Mouse (Mus musculus) midbrain, embryonic 14.5 days (tissue): ENCODE data around the gene Clrn3. TPM values are rescaled to one million over a fixed set of nuclear protein-coding genes. Genes with fewer than 3 reads are reported as not detected.

Experiments used
- ATAC-seq: fragments of 200-750 bp; cut with Nextera tagmentation; 2 replicates; pipeline ENCODE4 v1.8.0; 2017; ENCODE audit warnings: moderate number of reproducible peaks, moderate library complexity; ENCODE audit not compliant: low FRiP score, low TSS enrichment
- DNase-seq: peaks from one replicate; pipeline ENCODE4 v3.0.0-alpha.2; 2015
- H3K27ac ChIP-seq: fragments of 300-500 bp; sonication (generic); replicated peaks from 2 replicates; pipeline ENCODE4 v1.5.1; 2014; ENCODE audit warnings: mild to moderate bottlenecking, low read depth, low read length, moderate library complexity
- H3K27me3 ChIP-seq: fragments of 300-500 bp; sonication (generic); 2 replicates; pipeline ENCODE4 v1.6.1; 2014; ENCODE audit warnings: low read length, control low read depth, mixed read lengths; ENCODE audit not compliant: control insufficient read depth, insufficient read depth
- H3K36me3 ChIP-seq: fragments of 300-500 bp; sonication (generic); 2 replicates; pipeline ENCODE4 v1.6.1; 2014; ENCODE audit warnings: low read length, control low read depth; ENCODE audit not compliant: control insufficient read depth, insufficient read depth
- H3K4me1 ChIP-seq: fragments of 300-500 bp; sonication (generic); 2 replicates; pipeline ENCODE4 v1.6.1; 2014; ENCODE audit warnings: mild to moderate bottlenecking, antibody characterized with exemption, low read length, control low read depth; ENCODE audit not compliant: control insufficient read depth, insufficient read depth
- H3K4me2 ChIP-seq: fragments of 300-500 bp; sonication (generic); 2 replicates; pipeline ENCODE4 v1.6.1; 2014; ENCODE audit warnings: mild to moderate bottlenecking, low read length, moderate library complexity
- H3K4me3 ChIP-seq: fragments of 300-500 bp; sonication (generic); replicated peaks from 2 replicates; pipeline ENCODE4 v1.5.1; 2014; ENCODE audit warnings: low read depth, low read length
- H3K9ac ChIP-seq: fragments of 300-500 bp; sonication (generic); replicated peaks from 2 replicates; pipeline ENCODE4 v1.6.1; 2014; ENCODE audit warnings: mild to moderate bottlenecking, low read length, moderate library complexity
- H3K9me3 ChIP-seq: fragments of 300-500 bp; sonication (generic); 2 replicates; pipeline ENCODE4 v1.6.1; 2016; ENCODE audit warnings: low read length, control low read depth, mixed read lengths; ENCODE audit not compliant: control insufficient read depth
- WGBS: fragments of 180-500 bp; shearing (Covaris S2); extraction: QIAGEN DNeasy Blood & Tissue Kit; methylation state at CpG from one replicate; pipeline ENCODE4 v1.1.7; 2014; 5-methylcytosine and 5-hydroxymethylcytosine counted together
- polyA plus RNA-seq: library from polyadenylated mRNA; unstranded; fragments of >200 nt; fragmentation: Nextera tagmentation; extraction: Ambion mirVana; gene quantifications from 2 replicates; pipeline ENCODE4 v1.2.1, GENCODE M21; 2014

Clrn3 gene
- polyA plus RNA-seq, 1 experiment from 2014 or later = not detected

GRCm38 (mm10) chr7:135527169-135527568 lies 1.3 kb downstream of the Clrn3 start:
- no peaks in the 10 kb centered on the region for H3K36me3 ChIP-seq
- WGBS = 79% methylated on average over 3 of the region's 3 CpGs
- H3K4me1 ChIP-seq = no peaks in the 10 kb centered on the region
- no peak overlapping the region for H3K9ac ChIP-seq
- H3K9me3 ChIP-seq = no peaks in the 10 kb centered on the region
- H3K4me3 ChIP-seq = no peak overlapping the region
- DNase-seq = no peak
- H3K4me2 ChIP-seq = no peak overlapping the region
- no peaks in the 10 kb centered on the region for H3K27me3 ChIP-seq
- no peak overlapping the region for H3K27ac ChIP-seq
- ATAC-seq = no peak

- no peak overlapping the region for H3K4me2 ChIP-seq
- H3K27ac ChIP-seq = no peak overlapping the region
- H3K9me3 ChIP-seq = no peaks in the 10 kb centered on the region
- ATAC-seq (no peak), DNase-seq (no peak)
- H3K4me1 ChIP-seq = no peaks in the 10 kb centered on the region
- H3K27me3 ChIP-seq = no peaks in the 10 kb centered on the region
- no peaks in the 10 kb centered on the region for H3K36me3 ChIP-seq
- H3K4me3 ChIP-seq = no peak overlapping the region
- WGBS = 89% methylated on average over 3 of the region's 3 CpGs
- no peak overlapping the region for H3K9ac ChIP-seq
Measured at GRCm38 (mm10) chr7:135526574-135527152, 1.8 kb downstream of the Clrn3 start.

- Histone ChIP-seq H3K9ac (no peak overlapping the region), H3K4me2 (no peak overlapping the region), H3K27me3 (no peaks in the 10 kb centered on the region), H3K4me1 (no peaks in the 10 kb centered on the region), H3K27ac (no peak overlapping the region), H3K4me3 (no peak overlapping the region), H3K36me3 (no peaks in the 10 kb centered on the region), H3K9me3 (no peaks in the 10 kb centered on the region)
- DNase-seq = no peak
- WGBS = 85% methylated on average over 6 of the region's 6 CpGs
- ATAC-seq = no peak
Measured at GRCm38 (mm10) chr7:135524424-135524967, 4.0 kb downstream of the Clrn3 start.

- Histone ChIP-seq H3K4me3 (no peak overlapping the region), H3K27ac (no peak overlapping the region), H3K4me2 (no peak overlapping the region), H3K9me3 (no peaks in the 10 kb centered on the region), H3K27me3 (no peaks in the 10 kb centered on the region), H3K4me1 (no peaks in the 10 kb centered on the region), H3K9ac (no peak overlapping the region), H3K36me3 (no peaks in the 10 kb centered on the region)
- WGBS = 51% methylated on average over 4 of the region's 4 CpGs
- DNase-seq (no peak), ATAC-seq (no peak)
Measured at GRCm38 (mm10) chr7:135523981-135524380, 4.5 kb downstream of the Clrn3 start.

GRCm38 (mm10) chr7:135521755-135522512 lies 6.5 kb downstream of the Clrn3 start:
- Histone ChIP-seq H3K4me3 (no peak overlapping the region), H3K4me1 (no peaks in the 10 kb centered on the region), H3K27me3 (no peaks in the 10 kb centered on the region), H3K9me3 (no peaks in the 10 kb centered on the region), H3K9ac (no peak overlapping the region), H3K4me2 (no peak overlapping the region), H3K27ac (no peak overlapping the region), H3K36me3 (no peaks in the 10 kb centered on the region)
- ATAC-seq = no peak
- DNase-seq = no peak
- 51% methylated on average over 15 of the region's 15 CpGs for WGBS

- no peak overlapping the region for H3K27ac ChIP-seq
- no peak overlapping the region for H3K4me2 ChIP-seq
- no peaks in the 10 kb centered on the region for H3K27me3 ChIP-seq
- 85% methylated on average over 5 of the region's 5 CpGs for WGBS
- H3K9me3 ChIP-seq = no peaks in the 10 kb centered on the region
- no peak for DNase-seq
- H3K4me1 ChIP-seq = no peaks in the 10 kb centered on the region
- ATAC-seq = no peak
- no peaks in the 10 kb centered on the region for H3K36me3 ChIP-seq
- H3K4me3 ChIP-seq = no peak overlapping the region
- no peak overlapping the region for H3K9ac ChIP-seq
Measured at GRCm38 (mm10) chr7:135520241-135520640, 8.2 kb downstream of the Clrn3 start.

- no peaks in the 10 kb centered on the region for H3K4me1 ChIP-seq
- no peak overlapping the region for H3K4me2 ChIP-seq
- H3K27me3 ChIP-seq = no peaks in the 10 kb centered on the region
- no peaks in the 10 kb centered on the region for H3K36me3 ChIP-seq
- DNase-seq (no peak), ATAC-seq (no peak)
- H3K27ac ChIP-seq = no peak overlapping the region
- 80% methylated on average over 4 of the region's 4 CpGs for WGBS
- H3K4me3 ChIP-seq = no peak overlapping the region
- H3K9me3 ChIP-seq = no peaks in the 10 kb centered on the region
- H3K9ac ChIP-seq = no peak overlapping the region
Measured at GRCm38 (mm10) chr7:135517191-135517590, 11.3 kb downstream of the Clrn3 start.

- Histone ChIP-seq H3K9ac (no peak overlapping the region), H3K27ac (no peak overlapping the region), H3K4me2 (no peak overlapping the region), H3K27me3 (no peaks in the 10 kb centered on the region), H3K9me3 (no peaks in the 10 kb centered on the region), H3K36me3 (no peaks in the 10 kb centered on the region), H3K4me1 (no peaks in the 10 kb centered on the region), H3K4me3 (no peak overlapping the region)
- ATAC-seq (no peak), DNase-seq (no peak)
- WGBS = 82% methylated on average over 3 of the region's 3 CpGs
Measured at GRCm38 (mm10) chr7:135511723-135512122, 16.7 kb downstream of the Clrn3 start.

GRCm38 (mm10) chr7:135510431-135510830 lies 18.0 kb downstream of the Clrn3 start:
- H3K27ac ChIP-seq = no peak overlapping the region
- no peaks in the 10 kb centered on the region for H3K9me3 ChIP-seq
- no peak overlapping the region for H3K4me3 ChIP-seq
- ATAC-seq (no peak), DNase-seq (no peak)
- no peaks in the 10 kb centered on the region for H3K27me3 ChIP-seq
- 88% methylated on average over 5 of the region's 5 CpGs for WGBS
- H3K4me1 ChIP-seq = no peaks in the 10 kb centered on the region
- H3K4me2 ChIP-seq = no peak overlapping the region
- no peaks in the 10 kb centered on the region for H3K36me3 ChIP-seq
- H3K9ac ChIP-seq = no peak overlapping the region
